Mouse (Mus musculus) thymus, adult 18-20 months (tissue): ENCODE measurements at regions not wholly inside any gene's neighbourhood (a gene's known extent, or its start where the extent isn't known, plus 50 kb on each side); places are given as distances from the start of the nearest gene placed in this dataset.

Source experiments
- DNase-seq, 2 experiments: peaks; one replicate each; pipeline ENCODE4 v3.0.0; 2022; ENCODE audit warnings: mixed read lengths in 2 of 2

- peak; percentile 34 for DNase-seq
These were observed 74.4 kb upstream of the Gpc5 start for GRCm38 (mm10) chr14:115017410-115018153.

- no peak for DNase-seq
These were observed 64.0 kb upstream of the Gpc5 start for GRCm38 (mm10) chr14:115028011-115028410.

DNA sequence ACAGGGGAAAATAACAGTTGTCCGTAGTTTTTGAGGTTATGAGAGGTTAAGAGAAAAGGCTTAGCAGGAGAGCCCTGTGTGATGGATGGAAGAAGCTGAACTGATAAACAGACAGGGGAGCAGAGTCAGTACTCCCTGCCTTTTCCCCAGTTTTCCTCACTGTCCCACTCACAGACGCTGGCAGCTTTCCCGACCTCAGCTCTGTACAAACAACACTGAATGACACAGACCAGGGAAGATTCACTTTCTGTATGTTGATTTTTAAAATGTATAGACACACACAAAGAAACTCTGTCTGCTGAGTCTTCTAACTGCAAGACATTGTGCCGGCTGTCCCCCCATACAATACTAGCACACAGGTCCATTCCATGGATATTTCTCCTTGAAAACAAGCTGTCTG lies 60.3 kb upstream of the Gpc5 start:
- DNase-seq, result no peak

GRCm38 (mm10) chr14:115033375-115033969 lies 58.5 kb upstream of the Gpc5 start:
- DNase-seq, result no peak

GRCm38 (mm10) chr14:115034718-115035437 lies 57.1 kb upstream of the Gpc5 start:
- no peak for DNase-seq

- no peak for DNase-seq
These were observed 54.8 kb upstream of the Gpc5 start for GRCm38 (mm10) chr14:115037086-115037793.

GRCm38 (mm10) chr14:115038788-115039187 lies 53.2 kb upstream of the Gpc5 start:
- DNase-seq, result no peak

DNA sequence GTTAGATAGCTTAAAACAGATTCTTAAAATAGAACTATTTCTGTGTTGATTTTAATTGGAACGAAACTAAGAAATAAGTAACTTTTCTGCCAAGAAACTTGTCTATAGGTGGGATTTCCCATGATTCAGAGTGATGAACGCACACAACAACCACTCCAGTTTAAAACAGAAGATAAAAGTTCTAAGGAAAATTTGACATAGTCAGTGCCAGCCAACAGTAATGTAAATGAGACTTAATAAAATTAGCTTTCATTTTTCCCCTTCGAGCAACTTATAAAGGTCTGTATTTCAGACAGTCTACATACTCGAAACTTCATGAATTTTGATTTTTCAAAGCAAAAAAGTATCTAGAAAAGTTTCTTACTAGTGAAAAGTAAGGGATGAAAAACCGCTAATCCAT lies 52.5 kb upstream of the Gpc5 start:
- no peak for DNase-seq

- no peak for DNase-seq
These were observed 51.9 kb upstream of the Gpc5 start for GRCm38 (mm10) chr14:115040091-115040571.

DNA sequence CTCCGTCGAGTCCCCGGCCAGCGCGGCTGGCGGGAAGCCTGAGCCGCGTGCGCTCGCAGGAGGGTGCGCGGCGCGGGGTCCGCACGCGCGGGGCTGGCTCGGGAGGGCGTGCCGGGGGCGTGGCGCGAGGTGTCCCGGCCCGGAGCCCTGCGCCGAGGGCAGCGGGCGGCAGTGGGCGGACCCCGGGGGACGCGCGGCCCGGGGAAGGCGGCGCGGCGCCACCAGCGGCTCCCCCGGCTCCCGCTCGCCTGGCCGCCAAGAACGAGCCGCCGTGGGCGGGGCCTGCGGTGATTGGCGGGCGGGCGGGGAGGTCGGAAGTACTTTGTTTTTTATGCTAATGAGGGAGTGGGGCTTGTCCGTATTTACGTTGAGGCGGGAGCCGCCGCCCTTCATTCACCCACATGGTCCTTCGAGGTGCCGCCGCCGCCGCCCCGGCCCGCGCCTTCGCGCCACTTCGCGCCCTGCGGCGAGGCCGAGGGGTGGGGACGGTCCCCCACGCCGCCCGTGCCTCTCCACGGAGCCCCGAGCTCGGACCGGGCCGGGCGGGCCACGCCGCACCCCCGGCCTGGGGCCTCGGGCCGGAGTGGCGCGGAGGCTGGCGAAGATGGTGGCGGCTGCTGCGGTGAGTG lies 51.3 kb upstream of the Gpc5 start:
- DNase-seq, result peak; percentile 85 to 86

DNA sequence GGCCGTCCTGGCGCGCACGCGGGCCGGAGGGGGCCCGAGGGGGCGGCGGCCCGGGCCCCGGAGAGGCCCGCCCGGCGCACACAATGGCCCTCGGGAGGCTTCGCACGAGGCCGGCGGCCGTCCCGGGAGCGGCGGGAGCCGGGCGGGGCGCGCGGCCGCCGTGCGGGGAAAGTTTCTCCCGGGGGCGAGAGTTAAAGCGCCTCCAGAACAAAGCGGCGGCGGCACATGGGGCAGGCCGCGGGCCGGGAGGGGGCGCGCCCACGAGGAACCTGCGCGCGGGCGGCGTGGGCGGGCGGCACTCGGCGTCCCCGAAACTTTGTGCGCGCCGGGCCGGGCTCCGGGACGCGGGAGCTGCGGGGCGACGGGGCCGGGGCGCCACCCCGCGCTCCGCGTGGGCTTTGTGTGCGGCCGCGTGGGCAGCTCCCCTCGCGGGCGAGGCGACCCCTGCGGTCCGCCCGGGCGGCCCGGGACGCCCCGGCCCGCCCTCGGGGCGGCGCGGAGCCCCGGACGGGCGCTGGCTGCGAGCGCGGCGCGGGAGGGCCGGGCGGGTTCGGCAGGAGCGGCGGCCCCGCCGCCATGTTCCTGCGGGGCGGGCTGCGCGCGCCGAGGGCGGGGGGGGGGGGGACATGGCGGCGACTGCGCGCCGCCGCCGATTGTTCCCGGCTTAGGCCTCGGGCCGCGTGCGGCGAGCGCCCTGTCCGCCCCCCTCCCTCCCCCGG lies 50.5 kb upstream of the Gpc5 start:
- DNase-seq, result peak; percentile 18 to 25

GRCm38 (mm10) chr14:115042055-115042564 lies 49.9 kb upstream of the Gpc5 start:
- DNase-seq, result peak; percentile 67 to 70
